Mouse (Mus musculus) frontal cortex, adult 2 months (tissue): ENCODE results near the gene Ifnar2. TPM values are rescaled to one million over a fixed set of nuclear protein-coding genes. Genes with fewer than 3 reads are reported as not detected.
"Not testable (repeated sequence)": the region's sequence is repeated elsewhere in the genome, so short reads cannot be mapped to it uniquely, and the experiment has no call there.

Source experiments
- DNase-seq, 2 experiments: peaks; one replicate each; pipeline ENCODE4 v3.0.0; 2022; ENCODE audit warnings: low spot score in 1 of 2; ENCODE audit errors: extremely low spot score in 1 of 2
- polyA plus RNA-seq: library from polyadenylated mRNA; depleted of rRNA; stranded (reverse); fragments of >200 nt; gene quantifications from 2 replicates; pipeline ENCODE4 v1.2.3, GENCODE M21; 2012

Gene Ifnar2
- polyA plus RNA-seq, 1 experiment = 33.8 TPM

- DNase-seq = no peak
Observed at GRCm38 (mm10) chr16:91425816-91426215, 53.2 kb downstream of the Ifnar2 start.

- DNase-seq = no peak
Observed at GRCm38 (mm10) chr16:91426586-91426985, 54.0 kb downstream of the Ifnar2 start.

- DNase-seq = no peak
Observed at GRCm38 (mm10) chr16:91427461-91427860, 54.9 kb downstream of the Ifnar2 start.

- no peak for DNase-seq
Observed at GRCm38 (mm10) chr16:91428259-91428865, 55.8 kb downstream of the Ifnar2 start.

- no peak for DNase-seq
Observed at GRCm38 (mm10) chr16:91432720-91433328, 60.2 kb downstream of the Ifnar2 start.

GRCm38 (mm10) chr16:91433329-91433933 is 60.8 kb downstream of the Ifnar2 start:
- DNase-seq = no peak

GRCm38 (mm10) chr16:91434119-91434518 is 61.5 kb downstream of the Ifnar2 start:
- DNase-seq = no peak

- DNase-seq = no peak
Observed at GRCm38 (mm10) chr16:91438081-91438480, 65.5 kb downstream of the Ifnar2 start.

GRCm38 (mm10) chr16:91438599-91438998 is 66.0 kb downstream of the Ifnar2 start:
- DNase-seq = not testable (repeated sequence)

GRCm38 (mm10) chr16:91441366-91441765 is 68.8 kb downstream of the Ifnar2 start:
- DNase-seq = peak in 1 of 2 experiments; percentile 9

- no peak for DNase-seq
Observed at GRCm38 (mm10) chr16:91441811-91442240, 69.2 kb downstream of the Ifnar2 start.

- peak in 1 of 2 experiments; percentile 51 for DNase-seq
Observed at GRCm38 (mm10) chr16:91442446-91442845, 69.9 kb downstream of the Ifnar2 start.

GRCm38 (mm10) chr16:91443211-91443611 is 70.6 kb downstream of the Ifnar2 start:
- peak in 1 of 2 experiments; percentile 16 for DNase-seq

GRCm38 (mm10) chr16:91444847-91445246 is 72.3 kb downstream of the Ifnar2 start:
- DNase-seq = no peak

GRCm38 (mm10) chr16:91445566-91445965 is 73.0 kb downstream of the Ifnar2 start:
- DNase-seq = no peak

GRCm38 (mm10) chr16:91446778-91447511 is 74.4 kb downstream of the Ifnar2 start:
- DNase-seq = no peak

- no peak for DNase-seq
Observed at GRCm38 (mm10) chr16:91447512-91447900, 74.9 kb downstream of the Ifnar2 start.

GRCm38 (mm10) chr16:91448088-91448487 is 75.5 kb downstream of the Ifnar2 start:
- DNase-seq = no peak

GRCm38 (mm10) chr16:91448895-91449294 is 76.3 kb downstream of the Ifnar2 start:
- no peak for DNase-seq

GRCm38 (mm10) chr16:91450137-91451064 is 77.8 kb downstream of the Ifnar2 start:
- DNase-seq = no peak
